Comparison of ENCODE assay signal across 14 mouse cellular contexts in genomic region chr14:26507361-26507760, GRCm38 (mm10). TPM values are rescaled to one million over a fixed set of nuclear protein-coding genes. Genes with fewer than 3 reads are reported as not detected.
DNase-seq lines count a peak whose midpoint lies in the region.
"Had no signal": no experiment of that assay in that cellular context is flagged by ENCODE, and none has a peak within 500 bp of the region (broad histone marks: within the 10 kb centered on the region; RNA-seq: fewer than 3 reads in every experiment).

No protein-coding gene starts in this region.

- 11% methylated on average over 4 of the region's 4 CpGs for WGBS in large intestine, adult 2 months

- DNase-seq in adrenal gland, adult (ENCODE audit: inconsistent age in 2 of 2, low spot score in 1 of 2): peak; percentile 59 to 76
- no peak for DNase-seq in adrenal gland, adult 18-20 months (ENCODE audit: low spot score in 2 of 2)
- DNase-seq in urinary bladder, postnatal 14 days (ENCODE audit: low spot score): peak; percentile 40
- DNase-seq in urinary bladder, postnatal 4 days (ENCODE audit: low spot score in 2 of 2): no peak
- DNase-seq in large intestine, adult 2 months (ENCODE audit: low read depth, low spot score): peak; percentile 43
- DNase-seq in cerebellum, adult 8-10 months: no peak
- DNase-seq in retina, embryonic 14.5 days (ENCODE audit: low spot score): no peak
- no peak for DNase-seq in cerebellum, postnatal 25 days
- DNase-seq: cerebellum, postnatal 10 days; heart, adult 11 months; kidney, adult 8-10 months; kidney, postnatal 25 days; retina, postnatal 1 day; thymus, postnatal 14 days had no signal

RNA-seq across cellular contexts. Expression of gene Slmap, which starts 27.4 kb away (rescaled TPM):
- total RNA-seq in adrenal gland, adult 18-20 months (2021): 10 to 100 TPM; 81.3 to 88.8 TPM
- polyA plus RNA-seq in large intestine, adult 2 months (2012; rRNA removed): 13.3 and 20.7 TPM in 2 replicates

Comparison
In these comparisons a context has a peak if more than half of its experiments do, and no peak if none do; other contexts are left out.
1. DNase-seq: peak in adrenal gland, adult (2 of 2), urinary bladder, postnatal 14 days (single experiment) and large intestine, adult 2 months (single experiment); none in adrenal gland, adult 18-20 months (0 of 2), urinary bladder, postnatal 4 days (0 of 2), cerebellum, adult 8-10 months (single experiment), retina, embryonic 14.5 days (single experiment) and cerebellum, postnatal 25 days (0 of 2).